Mouse (Mus musculus) colon, adult 2 months (tissue): ENCODE data around the gene Gsto1. TPM values are rescaled to one million over a fixed set of nuclear protein-coding genes. Genes with fewer than 3 reads are reported as not detected.

Experiments used
- polyA plus RNA-seq: library from polyadenylated mRNA; depleted of rRNA; stranded (reverse); fragments of >200 nt; gene quantifications from 2 replicates; pipeline ENCODE4 v1.2.3, GENCODE M21; 2012; rRNA removed

The Gsto1 gene
- 286 and 309 TPM in 2 replicates for polyA plus RNA-seq

DNA sequence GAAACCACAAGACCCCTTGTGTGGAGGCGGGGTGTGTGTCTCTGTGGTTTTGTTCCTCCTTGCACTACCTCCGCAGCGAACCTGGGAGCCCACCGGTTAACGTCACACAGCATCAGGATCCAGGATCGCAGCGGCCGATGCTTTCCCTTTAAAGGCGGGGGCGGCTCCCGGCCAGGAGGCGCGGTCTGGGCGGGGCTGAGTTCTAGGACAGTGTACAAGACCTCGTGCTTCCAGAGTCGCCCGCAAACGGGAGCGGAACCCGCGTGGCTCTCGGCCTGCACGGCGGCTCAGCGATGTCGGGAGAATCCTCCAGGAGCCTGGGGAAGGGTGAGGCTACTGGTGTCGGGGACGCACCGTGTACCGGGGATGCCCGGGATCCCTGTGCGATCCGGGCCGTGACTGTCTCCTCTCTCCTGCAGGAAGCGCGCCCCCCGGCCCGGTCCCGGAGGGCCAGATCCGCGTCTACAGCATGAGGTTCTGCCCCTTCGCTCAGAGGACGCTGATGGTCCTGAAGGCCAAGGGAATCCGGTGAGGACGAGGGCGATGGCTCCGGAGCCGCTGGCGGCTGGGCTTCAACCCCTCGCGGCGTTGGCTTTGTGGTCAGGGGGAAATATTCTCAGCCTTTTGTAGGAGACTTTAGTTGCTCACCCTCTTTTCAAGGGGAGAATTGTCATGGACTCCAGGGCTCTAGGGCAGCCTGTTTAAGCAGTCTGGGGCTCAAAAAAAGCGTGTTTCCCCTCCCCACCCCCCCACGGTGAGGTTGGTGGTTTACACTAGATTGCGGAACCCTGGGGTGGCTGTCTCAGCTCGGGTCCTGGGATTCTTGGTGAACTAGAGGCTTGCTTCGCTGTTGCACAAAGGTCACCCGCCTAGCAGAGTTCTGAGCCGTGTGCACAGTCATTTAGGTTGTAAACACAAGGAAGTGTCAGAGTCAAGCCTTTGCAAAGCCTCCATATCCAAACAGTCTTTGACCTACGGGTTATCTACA lies at the start of gene Gsto1:
Gsto1 (plus strand) TSS at position 175 of the 988 bp plus-strand sequence.

GRCm38 (mm10) chr19:47865353-47865947 lies 10.7 kb downstream of the Gsto1 start, which contains the start of gene Gsto2:
Gene Gsto2 (plus strand): TSS chr19:47865534.

Other genes with a start within 250 kb of the Gsto1 start
- 0.27 and 0.76 TPM in 2 replicates for gene Col17a1, start 162.9 kb upstream of the Gsto1 start, polyA plus RNA-seq
- 21.7 and 22.4 TPM in 2 replicates for gene Sfr1, start 123.3 kb upstream of the Gsto1 start, polyA plus RNA-seq
- 0.10 and 0.84 TPM in 2 replicates for gene Gsto2, start 10.6 kb downstream of the Gsto1 start, polyA plus RNA-seq
- 0.20 TPM in 1 of 2 replicates, not detected in the other for gene Cfap43, start 64.3 kb downstream of the Gsto1 start, polyA plus RNA-seq
- gene Itprip, start 64.3 kb downstream of the Gsto1 start, polyA plus RNA-seq = 3.3 and 3.5 TPM in 2 replicates
- not detected in 2 replicates for gene Cfap58, start 82.7 kb downstream of the Gsto1 start, polyA plus RNA-seq